Mouse (Mus musculus): ENCODE results near the gene Ptgs1.

- no peak for TF ChIP-seq CTCF (IDR thresholded peaks at IDR 0.05)
- TF ChIP-seq EP300 (IDR thresholded peaks at IDR 0.05): no peak
Measured at GRCm38 (mm10) chr2:36216953-36217573, 13.2 kb upstream of the Ptgs1 start.
